Mouse (Mus musculus) common myeloid progenitor, adult 5-6 weeks (primary cell): ENCODE measurements at regions not wholly inside any gene's neighbourhood (a gene's known extent, or its start where the extent isn't known, plus 50 kb on each side); places are given as distances from the start of the nearest gene placed in this dataset.
A peak's percentile ranks its signal among the peaks of the same experiment; 100 is the strongest.

Experiments used
- ATAC-seq: replicated peaks from 2 replicates; pipeline ENCODE4 v1.8.0; 2016; ENCODE audit warnings: low read depth, mild to moderate bottlenecking, moderate TSS enrichment, inconsistent platforms; ENCODE audit not compliant: poor library complexity, severe bottlenecking

- ATAC-seq = peak; percentile 37; the same call in 1 of the 2 replicates
Observed at GRCm38 (mm10) chr15:93913041-93913440, 317.4 kb upstream of the Prickle1 start.

- no peak for ATAC-seq
Observed at GRCm38 (mm10) chr15:93910981-93911431, 315.3 kb upstream of the Prickle1 start.

GRCm38 (mm10) chr15:93910158-93910557 lies 314.5 kb upstream of the Prickle1 start:
- ATAC-seq = no peak

DNA sequence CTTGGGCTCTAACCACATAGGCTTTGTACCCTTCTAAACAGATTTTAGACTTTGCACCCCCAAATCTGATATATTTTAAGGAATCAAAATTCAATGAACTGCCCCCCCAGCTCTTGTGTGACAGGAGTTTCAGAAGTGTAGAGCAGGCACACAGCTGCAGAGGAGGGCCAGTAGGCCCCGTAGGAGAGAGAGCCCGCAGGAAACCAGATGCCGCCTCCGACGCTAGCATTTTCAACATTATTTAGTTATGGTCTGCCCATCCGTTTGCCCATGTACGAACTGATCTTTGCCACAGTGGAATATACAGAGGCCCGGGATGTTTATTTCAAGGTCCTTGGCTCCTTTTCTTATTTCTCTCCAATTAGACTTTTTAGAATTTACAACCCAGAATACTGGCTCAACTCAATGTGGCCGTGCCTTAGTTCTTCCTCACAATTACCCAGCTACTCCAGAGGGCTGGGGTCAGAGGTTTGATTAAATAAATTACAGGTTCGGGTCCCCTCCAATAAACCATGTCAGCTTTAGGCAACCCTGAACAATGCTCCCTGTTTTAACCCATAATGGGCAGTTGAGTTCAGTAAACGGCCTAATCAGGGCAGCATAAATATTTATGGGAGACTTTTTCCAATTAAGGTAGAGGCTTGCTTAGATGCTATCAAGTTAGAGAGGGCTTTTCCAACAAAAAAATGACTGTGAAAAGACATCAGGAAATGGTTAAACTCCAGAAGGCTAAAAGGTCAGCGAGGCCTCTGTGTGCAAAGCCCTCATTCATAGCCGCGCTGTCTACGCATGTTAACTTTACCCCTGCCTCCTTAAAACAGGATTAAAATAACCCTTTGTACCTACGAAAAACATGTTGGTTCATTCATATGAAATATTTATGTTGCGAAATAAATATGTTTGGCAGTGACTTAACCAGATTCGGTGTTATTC lies 308.2 kb upstream of the Prickle1 start:
- ATAC-seq = no peak

DNA sequence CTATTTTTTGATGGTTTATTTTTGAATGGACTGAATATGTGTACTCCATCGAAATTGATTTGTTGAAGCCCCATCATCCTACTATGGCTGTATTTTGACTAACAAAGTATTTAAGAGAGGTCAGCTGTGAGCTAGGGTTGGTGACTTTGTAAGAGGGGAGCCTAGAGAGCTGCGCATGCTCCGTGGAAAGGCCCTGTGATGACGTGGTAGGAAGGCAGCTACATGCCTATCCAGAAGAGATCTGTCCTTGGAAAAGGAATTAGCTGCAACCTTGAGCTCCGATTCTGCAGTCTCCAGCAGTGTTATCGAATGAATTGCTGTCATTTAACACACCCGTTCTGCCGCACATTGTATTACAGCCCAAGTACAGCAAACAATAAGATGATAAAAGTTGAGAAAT lies 287.1 kb upstream of the Prickle1 start:
- no peak for ATAC-seq

GRCm38 (mm10) chr15:93881276-93881675 lies 285.6 kb upstream of the Prickle1 start:
- no peak for ATAC-seq

- no peak for ATAC-seq
Observed at GRCm38 (mm10) chr15:93880302-93880701, 284.6 kb upstream of the Prickle1 start.

GRCm38 (mm10) chr15:93879006-93879405 lies 283.3 kb upstream of the Prickle1 start:
- no peak for ATAC-seq

DNA sequence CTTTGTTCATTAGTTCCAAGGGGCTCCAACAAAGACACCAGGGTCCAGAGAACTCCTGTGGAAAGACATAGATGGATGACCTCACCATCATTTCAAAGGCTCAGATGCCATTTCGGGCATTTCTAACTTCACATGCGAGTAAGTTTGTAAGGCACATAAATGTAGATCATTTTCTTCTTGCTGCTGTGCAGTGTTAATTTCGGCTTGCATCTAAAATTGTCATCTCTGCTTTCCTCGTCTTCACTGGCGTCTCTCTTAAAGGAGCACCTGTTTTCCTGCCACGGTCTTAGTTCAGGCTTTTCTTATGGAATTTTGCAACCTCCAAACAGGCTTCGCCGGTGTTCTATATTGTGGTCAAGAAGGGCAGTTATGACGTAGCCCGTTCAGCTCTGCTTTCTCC lies 280.6 kb upstream of the Prickle1 start:
- no peak for ATAC-seq

DNA sequence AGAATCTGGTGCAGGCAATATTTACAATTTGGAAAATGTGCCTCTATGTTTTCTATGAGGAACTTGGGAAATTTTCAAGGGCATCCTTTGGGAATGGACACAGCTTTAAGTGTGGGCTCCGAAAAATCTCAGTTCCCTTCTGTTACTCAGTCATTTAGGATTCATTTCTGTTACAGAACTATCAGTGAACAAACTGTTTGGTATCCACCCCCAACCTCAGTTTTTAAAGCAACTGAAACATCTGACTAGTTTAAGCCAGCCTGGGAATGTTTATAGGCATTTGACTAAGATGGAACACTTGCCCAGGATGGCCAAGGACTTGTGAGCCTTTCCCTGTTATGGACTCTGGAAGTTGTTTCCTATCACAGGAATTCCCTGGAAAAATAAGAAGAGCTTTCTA lies 280.0 kb upstream of the Prickle1 start:
- ATAC-seq = no peak

DNA sequence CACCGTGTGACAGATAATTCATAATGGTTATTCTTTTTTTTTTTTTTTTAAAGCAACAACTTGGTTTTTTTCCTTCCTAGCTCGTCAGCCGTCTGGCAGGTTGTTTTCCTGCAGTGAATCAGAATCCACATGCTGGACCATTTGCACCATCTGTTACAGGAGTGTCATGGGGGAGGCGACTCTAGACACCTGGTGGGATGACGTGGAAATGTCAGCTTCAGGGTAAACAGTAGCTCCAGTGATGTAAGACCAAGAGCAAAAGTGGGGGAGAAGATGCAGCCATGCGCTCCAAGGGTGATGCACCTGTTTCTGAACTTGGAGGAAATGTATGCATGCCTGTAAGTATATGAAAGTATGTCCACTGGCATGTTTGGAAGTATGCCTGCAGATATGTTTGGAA lies 278.5 kb upstream of the Prickle1 start:
- ATAC-seq = no peak

GRCm38 (mm10) chr15:93857336-93857901 lies 261.7 kb upstream of the Prickle1 start:
- no peak for ATAC-seq

DNA sequence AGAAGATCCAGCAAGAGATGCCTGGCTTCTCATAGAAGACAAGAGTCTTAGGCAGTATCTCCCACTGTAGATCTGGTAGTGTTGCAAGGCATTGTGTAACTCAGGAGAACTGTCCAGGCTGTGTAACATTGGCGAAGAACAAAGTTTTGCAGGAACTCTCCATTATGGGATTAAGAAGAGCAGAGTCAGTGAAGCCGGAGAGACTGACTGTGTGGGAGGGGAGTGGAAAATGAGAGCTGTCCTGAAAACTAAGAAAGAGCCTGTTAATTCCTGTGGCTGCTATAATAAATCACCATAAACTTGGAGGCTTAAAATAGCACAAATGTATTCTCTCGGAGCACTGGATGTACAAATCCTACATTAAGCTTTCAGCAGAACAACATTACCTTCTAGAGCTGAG lies 257.5 kb upstream of the Prickle1 start:
- ATAC-seq = no peak

DNA sequence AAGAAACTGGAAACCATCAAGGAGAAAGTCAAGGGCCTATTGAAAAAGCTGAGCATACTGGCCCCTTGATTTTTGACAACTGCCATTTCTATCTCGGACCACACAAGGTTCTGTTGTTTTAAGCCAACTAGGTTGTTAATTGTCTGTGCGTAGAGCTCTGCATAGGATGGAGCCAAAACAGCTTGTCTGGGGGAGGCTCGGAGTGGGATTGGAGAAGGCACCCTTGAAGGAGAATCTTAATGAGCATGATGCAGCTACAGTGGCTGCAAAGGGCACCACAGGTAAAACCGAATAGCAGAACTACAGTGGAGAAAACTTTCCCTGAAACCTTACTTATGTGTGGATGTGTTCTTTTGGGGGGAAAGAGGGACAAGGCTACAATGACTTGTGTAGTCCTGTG lies 256.4 kb upstream of the Prickle1 start:
- no peak for ATAC-seq

GRCm38 (mm10) chr15:93850388-93850787 lies 254.7 kb upstream of the Prickle1 start:
- ATAC-seq = no peak

- no peak for ATAC-seq
Observed at GRCm38 (mm10) chr15:93848830-93849229, 253.1 kb upstream of the Prickle1 start.

DNA sequence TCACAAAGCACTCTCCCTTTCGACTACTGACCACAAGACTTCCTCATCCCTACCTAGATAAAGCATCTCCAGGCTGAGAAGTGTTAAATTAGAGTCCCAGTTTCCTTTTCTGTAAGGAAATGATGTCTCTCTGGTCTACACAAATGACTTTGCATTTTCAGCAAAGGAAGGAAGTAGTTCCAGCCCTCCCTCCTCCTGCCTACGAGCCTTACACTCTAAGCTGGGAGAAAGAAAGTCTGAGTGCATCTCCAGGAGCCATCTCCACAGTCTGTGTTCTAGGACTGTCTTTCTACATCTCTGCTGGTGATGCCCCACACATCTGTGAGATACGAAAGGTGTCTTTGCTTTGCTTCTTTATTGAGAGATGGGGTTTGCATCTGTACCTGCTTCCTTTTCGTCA lies 251.1 kb upstream of the Prickle1 start:
- ATAC-seq = peak; percentile 39; the same call in 1 of the 2 replicates

DNA sequence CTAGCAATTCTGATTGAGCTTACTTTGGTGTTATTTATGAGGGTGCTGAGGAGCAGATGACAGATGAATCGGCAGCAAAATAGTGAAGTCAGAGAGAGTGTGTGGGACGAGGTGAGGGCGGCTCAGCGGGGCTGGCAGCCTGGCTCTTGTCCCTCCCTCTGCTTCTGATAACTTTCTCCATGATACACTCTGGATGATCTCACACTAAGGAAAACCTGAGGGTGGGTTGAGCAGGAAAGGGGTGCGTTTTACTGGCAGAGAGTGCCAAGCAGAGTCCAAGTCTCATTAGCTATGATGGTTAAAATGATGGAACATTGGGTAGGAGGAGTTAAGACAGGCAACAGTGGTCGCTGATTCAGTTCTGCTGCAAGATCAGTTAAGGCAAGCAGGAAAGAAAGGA lies 250.1 kb upstream of the Prickle1 start:
- ATAC-seq = no peak

- ATAC-seq = no peak
Observed at GRCm38 (mm10) chr15:93832956-93833355, 237.3 kb upstream of the Prickle1 start.

- peak; percentile 78 for ATAC-seq
Observed at GRCm38 (mm10) chr15:93832431-93832936, 236.8 kb upstream of the Prickle1 start.

GRCm38 (mm10) chr15:93831148-93831547 lies 235.5 kb upstream of the Prickle1 start:
- ATAC-seq = no peak
